Mouse (Mus musculus) cerebellum, adult 2 months (tissue): ENCODE data around the gene E2f8.

ENCODE experiments used
- CTCF ChIP-seq: fragments of 200-500 bp; IDR thresholded peaks from 2 replicates; pipeline ENCODE4 v1.5.1; 2011; ENCODE audit warnings: low read depth, mild to moderate bottlenecking, control low read depth, low read length, moderate library complexity, borderline replicate concordance; ENCODE audit not compliant: insufficient read depth
- POLR2A ChIP-seq: fragments of 200-500 bp; IDR thresholded peaks from 2 replicates; pipeline ENCODE4 v1.6.1; 2011; ENCODE audit warnings: low read length, control low read depth, borderline replicate concordance; ENCODE audit not compliant: insufficient read depth

DNA sequence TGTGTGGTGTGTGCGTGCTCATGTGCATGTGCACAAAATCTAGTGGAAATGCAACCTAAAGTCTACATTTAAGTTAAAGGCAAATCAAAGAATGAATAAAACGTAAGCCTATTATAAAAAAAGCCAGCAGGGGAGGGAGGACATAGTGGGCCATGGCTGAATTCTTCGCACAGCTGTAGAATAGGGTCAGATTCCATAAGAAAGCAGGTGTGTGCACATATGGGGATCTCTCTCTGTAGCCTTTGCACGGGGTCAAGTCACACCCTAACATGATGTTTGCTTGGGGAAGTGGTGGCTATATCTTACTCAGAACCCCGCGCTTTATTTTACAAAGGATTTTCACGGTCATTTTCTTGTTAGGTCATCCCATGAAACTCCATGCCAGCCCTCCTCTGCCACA lies 11.7 kb upstream of the E2f8 start:
- TF ChIP-seq CTCF (no peak), POLR2A (no peak)
